Mouse (Mus musculus): ENCODE measurements around the gene Fbxl21.

The Fbxl21 gene

DNA sequence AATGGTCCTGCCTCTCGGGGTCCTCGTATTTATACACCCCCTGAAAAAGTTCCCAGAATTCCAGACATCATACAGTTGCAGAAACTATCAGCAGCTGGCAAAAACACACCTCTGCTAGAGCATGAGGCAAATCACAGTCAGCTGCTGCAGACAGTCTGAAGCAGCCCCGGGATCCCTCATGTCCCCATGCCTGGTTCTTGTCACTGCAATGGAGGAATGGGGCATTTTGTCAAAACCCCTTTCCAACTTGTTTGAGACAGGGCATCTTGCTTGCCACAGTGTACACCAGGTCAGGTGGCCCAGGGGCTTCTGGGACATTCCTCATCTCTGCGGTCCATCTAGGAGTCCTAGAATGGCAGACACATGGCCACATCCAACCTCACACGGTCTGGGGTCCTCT is 12.7 kb downstream of the Fbxl21 start:
- no peak for DNase-seq (ENCODE audit: low spot score in 2 of 2)

DNA sequence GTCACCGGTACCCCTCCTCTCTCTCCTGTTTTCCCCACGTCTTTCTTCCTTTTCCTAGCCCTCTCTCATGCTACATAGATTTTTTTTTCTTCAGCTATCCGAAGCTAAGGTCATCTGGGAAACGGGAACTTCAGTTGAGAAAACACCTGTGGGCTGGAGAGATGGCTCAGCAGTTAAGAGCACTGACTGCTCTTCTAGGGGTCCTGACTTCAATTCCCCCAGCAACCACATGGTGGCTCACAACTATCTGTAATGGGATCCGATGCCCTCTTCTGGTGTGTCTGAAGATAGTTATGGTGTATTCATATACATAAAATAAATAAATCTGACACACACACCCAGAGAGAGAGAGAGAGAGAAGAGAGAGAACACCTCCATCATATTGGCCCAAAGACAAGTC is 13.3 kb downstream of the Fbxl21 start:
- no peak for DNase-seq (ENCODE audit: low spot score in 2 of 2)

DNA sequence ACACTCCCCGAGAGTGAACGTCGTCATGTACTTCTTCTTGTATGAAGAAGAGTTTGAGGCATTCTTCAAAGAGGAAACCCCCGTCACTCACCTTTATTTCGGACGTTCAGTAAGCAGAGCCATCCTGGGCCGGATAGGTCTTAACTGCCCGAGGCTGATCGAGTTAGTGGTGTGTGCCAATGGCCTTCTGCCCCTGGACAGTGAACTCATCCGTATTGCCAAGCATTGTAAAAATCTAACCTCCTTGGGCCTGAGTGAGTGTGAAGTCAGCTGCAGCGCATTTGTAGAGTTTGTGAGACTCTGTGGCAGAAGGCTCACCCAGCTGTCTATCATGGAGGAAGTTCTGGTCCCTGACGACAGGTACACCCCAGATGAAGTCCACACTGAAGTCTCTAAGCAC is 14.8 kb downstream of the Fbxl21 start:
- DNase-seq (ENCODE audit: low spot score in 2 of 2): no peak

DNA sequence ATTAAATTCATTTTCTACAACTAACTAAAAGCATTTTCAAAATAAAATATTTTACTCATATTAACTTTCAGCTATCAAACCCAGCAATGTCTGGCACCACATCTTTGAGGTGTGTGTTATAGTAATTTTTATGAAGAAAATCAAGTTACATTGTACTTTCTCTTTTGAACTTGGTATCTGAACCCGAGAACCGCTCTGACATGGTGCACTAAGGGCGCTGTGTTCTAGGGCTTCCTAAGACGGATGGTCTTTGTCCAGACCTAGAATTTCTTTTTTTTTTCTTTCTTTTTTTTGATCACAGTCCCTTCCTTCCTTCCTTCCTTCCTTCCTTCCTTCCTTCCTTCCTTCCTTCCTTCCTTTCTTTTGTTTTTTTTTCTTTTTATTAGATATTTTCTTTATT is 17.6 kb downstream of the Fbxl21 start:
- no peak for DNase-seq (ENCODE audit: low spot score in 2 of 2)

DNA sequence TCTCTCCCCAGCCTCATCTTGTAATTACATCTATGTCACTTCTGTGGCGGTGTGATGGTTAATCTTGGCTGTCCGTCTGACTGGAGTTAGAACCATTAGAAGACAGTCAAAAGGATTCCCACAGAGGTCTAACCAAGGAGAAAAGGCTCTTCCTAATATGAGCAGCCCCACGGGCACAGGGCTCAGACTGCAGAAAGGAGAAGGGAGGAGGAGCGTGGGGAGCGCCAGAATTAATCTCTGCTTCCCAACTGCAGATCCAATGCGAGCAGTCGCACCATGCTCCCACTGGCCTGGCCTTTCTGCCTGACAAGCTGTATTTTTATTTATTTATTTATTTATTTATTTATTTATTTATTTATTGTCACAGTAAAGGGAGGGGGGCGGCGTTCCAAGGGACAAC is 21.5 kb downstream of the Fbxl21 start:
- no peak for DNase-seq (ENCODE audit: low spot score in 2 of 2)

DNA sequence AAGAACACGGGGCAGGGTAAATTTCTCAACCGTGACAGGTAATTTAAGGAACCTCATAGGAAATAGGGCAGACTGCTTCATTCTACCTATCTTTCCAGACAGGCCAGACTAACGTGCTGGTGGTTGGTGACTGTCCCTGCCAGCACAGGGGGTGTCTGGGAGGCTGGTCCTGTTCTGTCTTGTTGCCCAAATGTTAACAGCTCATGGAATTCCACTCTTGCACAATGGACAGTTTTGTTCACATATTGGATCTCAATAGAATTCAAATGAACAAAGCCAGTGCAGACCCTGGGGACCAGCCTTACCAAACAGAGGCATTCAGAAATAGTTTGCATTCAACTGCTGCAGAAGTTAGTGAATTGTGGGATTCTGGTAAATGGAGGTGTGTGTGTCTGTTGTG is 22.7 kb downstream of the Fbxl21 start:
- no peak for DNase-seq (ENCODE audit: low spot score in 2 of 2)

DNA sequence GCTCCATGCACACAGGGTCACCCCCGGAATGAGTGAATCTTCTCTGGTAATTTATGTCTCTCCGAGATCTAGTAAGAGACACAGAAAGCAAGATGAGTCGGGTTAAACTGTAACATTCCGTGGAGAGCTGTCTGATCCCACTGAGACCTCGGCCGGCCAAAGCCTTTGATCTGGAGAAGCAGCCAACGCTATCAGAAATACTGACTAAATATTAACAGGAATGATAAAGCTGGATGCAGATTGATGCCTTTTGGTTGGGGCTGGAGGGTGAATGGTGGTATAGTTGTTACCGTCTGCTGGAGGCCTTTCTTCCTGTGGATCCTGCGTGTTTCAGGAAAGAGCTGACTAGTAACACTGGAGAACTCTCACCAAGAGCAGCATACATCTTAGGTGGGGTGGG is 26.1 kb downstream of the Fbxl21 start, which contains the start of gene Lect2:
Gene Lect2, minus strand, starts transcription at position 102 of the 400 bp plus-strand sequence.
- no peak for DNase-seq (ENCODE audit: low spot score in 2 of 2)

DNA sequence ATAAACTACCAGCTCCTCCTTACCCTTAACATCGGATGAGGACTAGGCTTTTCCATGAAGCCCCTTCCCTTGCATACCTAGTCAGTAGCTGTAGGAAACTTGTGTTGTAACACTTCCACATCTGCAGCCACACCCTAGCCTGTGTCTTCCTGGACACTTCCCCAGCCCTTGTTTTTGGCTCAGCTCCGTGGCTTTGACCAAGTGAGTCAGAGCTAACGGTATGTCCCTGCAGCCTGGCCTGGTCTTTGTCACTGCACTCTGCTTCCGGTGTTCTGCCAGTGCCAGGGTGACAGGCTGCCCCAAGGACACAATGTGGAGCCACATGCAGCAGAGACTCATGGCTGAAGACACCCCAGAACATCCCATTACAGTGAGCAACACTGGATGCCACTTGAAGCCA is 27.1 kb downstream of the Fbxl21 start:
- DNase-seq (ENCODE audit: low spot score in 2 of 2): no peak

DNA sequence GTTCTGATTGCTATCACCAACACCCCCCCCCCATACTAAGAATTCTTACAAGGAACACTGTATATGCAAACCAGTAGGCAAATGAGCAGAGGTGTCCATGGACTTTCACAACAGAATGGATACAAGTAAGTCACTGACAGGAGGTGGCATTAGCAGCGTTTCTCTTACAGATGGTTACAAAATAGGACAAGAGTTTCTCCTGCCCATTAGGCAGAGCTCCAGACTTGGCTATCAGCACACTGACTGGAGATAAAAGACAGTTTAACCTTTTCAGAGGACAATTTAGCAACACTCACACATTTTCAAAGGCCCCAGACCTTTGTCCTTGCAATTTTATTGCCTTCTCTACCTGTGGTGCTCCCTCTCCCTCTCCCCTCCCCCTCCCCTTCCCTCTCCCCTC is 28.3 kb downstream of the Fbxl21 start:
- no peak for DNase-seq (ENCODE audit: low spot score in 2 of 2)

DNA sequence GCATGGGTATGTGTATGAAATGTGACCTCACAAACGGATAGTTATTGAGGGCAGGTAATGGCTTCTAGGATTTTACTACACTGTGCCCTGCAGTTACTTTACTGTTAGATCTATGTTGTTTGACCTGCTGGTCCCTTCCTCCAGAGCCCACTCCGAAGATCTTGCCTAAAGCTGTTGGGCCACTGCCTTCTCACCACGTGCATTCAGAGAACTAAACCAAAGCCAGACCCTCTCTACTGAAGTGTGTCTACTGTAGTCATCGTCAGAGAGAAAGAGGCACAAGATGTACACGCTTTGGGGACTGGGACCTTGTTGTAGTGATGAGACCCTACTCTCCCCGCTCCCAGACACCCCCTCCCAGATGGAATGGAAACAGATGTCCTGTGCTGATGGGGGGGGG is 29.4 kb downstream of the Fbxl21 start:
- no peak for DNase-seq (ENCODE audit: low spot score in 2 of 2)

DNA sequence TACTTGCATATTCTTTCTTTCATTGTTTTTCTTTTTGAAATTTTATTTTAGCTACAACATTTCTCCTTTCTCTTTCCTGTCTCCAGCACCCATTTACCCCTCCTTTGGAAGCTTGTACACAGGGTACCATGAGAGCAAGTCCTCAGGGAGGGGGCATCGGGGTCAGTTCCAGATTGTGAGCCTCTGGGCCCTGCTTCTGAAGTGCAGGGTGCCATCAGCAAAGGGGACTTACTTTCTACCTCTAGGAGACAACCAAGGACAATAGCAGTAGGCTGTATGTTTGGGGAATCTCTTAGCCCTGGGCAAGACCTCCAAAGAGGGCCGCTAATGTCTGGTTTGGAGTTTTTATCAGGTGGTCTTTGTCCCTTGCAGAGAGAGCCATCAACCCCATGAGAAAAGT is 31.7 kb downstream of the Fbxl21 start:
- DNase-seq (ENCODE audit: low spot score in 2 of 2): no peak

DNA sequence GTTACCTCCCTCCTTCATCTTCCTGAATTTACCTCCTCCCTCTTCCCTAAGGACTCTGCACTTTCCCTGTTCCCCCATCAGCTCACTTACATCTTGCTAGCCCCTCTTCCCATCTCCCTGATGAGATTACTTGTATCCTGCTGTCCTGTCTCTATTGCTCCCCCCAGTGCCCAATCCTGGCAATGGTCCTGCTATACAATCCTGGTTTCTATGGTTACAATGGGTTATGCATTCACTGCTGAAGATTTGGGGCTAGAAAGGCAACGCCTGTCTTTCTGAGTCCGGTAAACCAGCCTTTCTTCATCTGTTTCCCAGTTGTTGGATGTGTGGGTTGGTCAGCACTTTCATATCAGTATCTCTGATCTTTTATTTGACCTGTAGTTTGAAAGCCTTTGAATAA is 32.1 kb downstream of the Fbxl21 start:
- peak; percentile 33 to 56 for DNase-seq (ENCODE audit: low spot score in 2 of 2)

DNA sequence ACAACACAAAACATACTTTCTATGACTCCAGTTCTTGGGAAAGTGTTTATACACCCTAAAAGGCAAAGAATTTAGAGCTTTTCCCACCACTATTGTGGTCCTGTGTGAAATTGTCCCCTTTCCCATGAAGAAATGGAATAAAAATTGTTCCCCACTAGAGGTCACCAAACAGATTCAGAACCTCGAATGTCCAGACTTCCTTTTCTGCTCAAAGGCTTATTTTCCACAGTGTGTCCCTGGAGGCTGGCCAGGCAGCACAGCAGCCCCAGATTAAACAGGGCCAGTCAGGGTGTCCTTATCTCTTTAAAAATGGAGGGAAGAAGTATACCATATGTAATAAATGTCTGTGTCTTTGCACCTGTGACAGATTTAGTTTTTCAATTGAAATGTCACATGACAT is 33.7 kb downstream of the Fbxl21 start:
- peak in 1 of 2 experiments; percentile 18 for DNase-seq (ENCODE audit: low spot score in 2 of 2)

DNA sequence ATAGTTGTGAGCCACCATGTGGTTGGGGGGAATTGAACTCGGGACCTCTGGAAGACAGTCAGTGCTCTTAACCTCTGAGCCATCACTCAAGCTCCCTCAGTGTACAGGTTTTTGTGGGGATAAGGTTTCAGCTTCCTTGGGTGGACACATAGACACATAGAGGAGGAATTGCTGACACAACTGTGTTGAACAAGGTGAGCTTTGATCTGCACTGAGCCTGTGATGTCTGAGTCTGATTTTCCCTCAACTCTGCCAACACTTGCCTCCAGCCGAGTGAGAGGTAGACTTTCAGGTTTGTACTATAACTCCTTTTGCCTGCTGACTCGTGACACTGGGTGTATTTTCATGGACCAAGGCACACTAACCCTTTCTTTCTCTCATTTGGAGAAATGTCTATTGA is 34.4 kb downstream of the Fbxl21 start:
- DNase-seq (ENCODE audit: low spot score in 2 of 2): no peak

DNA sequence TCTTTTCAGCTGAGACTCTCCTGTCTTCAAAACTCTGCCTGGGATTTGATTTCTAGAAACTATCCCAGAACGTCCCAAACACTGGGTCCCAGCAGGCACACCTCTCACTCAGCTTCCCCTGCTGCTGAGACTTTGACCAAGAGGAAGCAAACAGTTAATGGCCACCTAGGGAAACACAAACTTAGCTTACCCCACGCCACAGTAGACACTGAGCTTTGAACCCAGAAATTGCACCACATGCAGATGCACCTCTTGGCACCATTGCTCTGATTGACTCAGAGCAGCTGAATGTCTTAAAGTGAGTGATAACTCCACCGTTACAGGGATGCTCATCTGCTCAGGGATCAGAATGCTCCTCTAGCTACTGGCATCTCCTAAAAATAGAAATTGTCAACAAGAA is 36.5 kb downstream of the Fbxl21 start:
- no peak for DNase-seq (ENCODE audit: low spot score in 2 of 2)

DNA sequence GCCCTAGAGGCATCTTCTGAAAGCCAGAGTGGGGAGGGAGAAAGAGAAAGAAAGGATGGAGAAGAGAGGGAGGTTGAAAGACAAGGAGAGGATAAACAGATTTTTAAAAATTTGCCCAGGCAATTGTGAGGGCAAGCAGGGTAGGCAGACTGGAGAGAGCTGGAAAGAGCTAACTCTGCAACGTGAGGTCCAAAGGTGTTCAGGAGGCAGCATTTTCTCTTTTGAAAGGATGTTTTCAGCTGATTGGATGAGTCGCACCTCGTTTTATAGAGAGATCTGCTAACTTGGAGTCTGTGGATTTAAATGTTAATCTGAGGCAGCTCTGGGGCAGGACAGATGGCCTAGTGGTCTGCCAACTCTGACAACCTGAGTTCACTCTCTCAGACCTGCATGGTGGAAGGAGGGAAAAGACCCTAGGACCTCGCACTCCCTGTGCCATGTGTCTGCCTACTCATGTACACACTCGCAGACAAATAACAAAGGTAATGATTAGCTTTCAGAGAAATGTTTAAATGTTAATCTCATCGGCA is 37.6 kb downstream of the Fbxl21 start:
- DNase-seq (ENCODE audit: low spot score in 2 of 2): no peak

DNA sequence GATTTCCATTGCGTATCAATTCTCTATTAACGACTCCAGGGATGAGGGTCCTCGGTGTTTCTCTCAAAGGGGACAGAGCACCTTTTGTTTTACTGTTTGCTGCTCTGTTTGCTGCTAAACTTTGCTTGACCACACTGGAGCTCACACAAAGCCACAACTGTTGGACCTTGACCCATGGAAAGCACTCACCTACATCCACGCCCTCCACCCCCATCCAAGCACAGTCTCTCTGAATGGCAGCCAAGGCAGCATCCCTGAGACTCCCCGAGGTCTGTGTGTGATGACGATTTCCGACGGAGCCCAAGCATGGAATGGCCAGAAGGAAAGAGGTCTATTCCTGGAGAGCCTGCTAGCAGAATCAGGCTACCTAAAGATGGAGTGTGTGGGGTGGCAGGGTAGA is 38.9 kb downstream of the Fbxl21 start:
- no peak for DNase-seq (ENCODE audit: low spot score in 2 of 2)

DNA sequence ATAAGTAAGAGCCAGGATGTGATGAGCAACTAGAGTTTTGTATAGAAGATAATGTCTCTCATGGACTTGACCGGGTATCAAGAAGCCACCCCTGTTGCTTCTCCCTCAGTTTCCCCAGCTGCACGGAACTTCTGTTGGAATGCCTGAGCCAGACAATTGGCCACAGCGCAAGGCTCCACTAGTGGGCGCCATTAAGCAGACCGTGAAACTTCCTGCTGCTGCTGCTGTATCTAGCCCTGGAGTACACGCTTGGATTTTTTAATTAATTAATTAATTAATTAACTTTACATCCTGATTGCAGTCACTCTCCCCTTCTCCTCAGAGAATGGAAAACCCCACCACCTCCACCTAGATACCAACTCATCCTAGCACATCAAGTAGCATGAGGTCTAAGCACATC is 40.8 kb downstream of the Fbxl21 start:
- DNase-seq (ENCODE audit: low spot score in 2 of 2): no peak

DNA sequence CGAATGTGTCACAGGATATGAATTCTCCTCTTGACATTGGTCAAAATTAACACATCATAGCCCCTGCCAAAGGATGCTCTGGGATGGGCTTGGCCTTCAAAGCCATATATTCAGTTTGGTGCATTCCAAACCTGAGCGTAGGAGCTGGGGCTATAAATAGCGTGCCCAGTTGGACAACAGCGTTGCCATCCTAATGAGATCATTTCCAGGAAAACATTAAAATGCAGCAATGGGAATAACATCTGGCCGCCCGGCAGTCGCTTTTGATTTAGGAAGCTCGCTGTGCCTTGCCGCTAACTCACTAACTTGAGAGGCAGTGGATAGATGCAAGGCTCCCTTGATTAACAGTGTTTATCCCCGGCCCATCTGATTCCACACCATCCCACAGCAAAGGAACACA is 44.1 kb downstream of the Fbxl21 start:
- no peak for DNase-seq (ENCODE audit: low spot score in 2 of 2)

DNA sequence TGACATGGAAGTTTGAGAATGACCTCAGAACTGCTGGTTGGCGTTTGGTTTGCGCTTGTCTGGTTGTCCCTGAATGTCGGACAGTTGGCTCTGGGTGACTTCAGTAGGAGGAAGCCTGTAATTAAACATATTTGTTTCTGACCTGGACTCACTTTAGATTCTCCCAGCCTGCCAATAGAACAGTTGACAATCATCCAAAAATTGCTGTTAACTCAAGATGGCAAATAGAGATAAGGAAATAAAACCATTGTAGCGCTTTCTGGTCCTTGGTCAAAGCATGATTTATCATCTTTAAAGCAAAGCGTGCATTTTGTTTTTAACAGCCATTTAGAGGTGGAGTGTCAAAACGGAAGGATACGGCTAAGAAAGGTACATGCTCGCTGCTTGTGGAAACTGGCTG is 49.4 kb downstream of the Fbxl21 start:
- DNase-seq (ENCODE audit: low spot score in 2 of 2): no peak

DNA sequence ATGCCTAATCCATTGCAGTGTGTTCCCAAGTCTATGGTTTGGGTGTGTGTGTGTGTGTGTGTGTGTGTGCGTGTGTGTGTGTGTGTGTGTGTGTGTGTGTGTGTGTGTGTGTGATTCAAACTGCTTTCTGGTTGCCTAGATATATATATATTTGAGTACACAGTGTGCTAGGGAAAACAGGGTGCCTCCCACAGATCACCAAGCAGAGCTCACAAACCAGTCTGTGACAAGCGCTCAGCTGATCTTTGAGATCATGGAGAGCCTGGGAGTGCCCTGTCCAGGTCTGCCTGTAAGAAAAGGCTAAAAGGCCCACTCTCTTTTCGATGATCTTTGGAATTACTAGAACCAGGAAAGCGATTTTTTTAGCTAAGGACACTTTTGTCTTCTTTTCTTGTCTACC is 52.8 kb downstream of the Fbxl21 start:
- no peak for DNase-seq (ENCODE audit: low spot score in 2 of 2)

DNA sequence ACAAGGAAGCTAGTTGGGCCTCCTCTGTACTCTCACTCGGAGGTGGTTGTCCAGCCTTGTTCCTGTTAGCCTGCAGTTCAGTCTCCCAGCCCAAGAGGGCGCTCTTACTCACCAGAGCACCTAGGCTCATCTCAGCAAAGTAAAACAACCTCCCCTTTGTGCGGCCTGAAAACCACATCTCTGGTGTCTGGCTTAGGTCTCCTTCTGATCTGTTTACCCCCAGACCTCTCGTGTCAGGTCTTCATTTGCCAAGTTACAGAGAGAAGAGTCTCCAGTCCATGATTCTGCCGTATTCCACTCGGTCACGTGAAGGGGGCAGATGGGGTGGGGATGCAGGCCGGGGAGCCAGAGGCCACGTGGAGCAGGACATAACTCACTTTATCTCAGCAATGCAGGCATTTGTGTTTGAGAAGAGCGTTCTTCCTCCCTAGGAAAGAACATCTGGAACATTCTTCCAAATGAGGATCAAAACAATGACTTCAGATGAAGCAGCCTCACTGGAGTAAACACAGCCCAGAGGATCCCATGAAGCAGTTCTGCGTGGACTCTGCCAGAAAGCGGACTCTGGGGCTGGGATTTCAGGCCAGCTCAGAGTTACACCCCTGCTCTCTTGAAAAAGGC is 53.5 kb downstream of the Fbxl21 start:
- DNase-seq (ENCODE audit: low spot score in 2 of 2): peak in 1 of 2 experiments; percentile 57

DNA sequence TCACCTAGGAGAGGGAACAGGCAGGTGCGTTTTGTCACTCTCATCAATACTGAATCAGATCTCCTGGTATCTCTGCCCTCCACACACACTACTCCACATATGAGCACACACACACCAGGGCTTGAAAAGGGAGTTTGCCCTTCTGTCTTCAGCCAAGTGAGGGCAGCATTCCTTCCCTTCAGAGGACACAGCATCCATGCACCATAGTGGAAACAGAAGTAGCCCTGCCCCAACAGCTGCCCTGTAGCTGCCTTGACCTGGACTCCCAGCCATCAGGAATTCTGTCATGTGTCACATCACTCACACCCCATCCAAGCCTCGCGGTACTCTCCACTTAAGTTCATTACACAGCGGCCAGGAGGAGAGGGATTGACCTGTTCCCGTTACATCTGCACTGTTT is 55.8 kb downstream of the Fbxl21 start:
- DNase-seq (ENCODE audit: low spot score in 2 of 2): no peak

DNA sequence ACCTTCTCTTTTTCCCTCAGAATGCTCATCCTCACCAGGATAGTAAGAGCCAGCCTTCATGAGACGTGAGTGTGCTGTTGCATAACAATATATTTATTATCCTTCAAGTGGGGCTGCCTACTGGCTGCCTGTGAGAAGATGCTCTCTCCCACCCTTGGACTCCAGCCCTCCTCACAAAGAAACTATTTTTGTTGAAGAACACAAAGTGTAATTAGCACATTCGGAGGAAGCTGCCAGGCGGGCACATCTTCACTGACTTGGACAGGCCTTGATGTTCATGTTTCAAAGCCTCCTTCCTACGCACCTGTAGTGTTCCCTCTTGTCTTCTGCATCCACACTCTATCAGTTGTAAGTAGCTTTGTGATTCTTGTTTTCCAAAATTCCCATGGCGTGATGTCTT is 58.2 kb downstream of the Fbxl21 start:
- no peak for DNase-seq (ENCODE audit: low spot score in 2 of 2)
